Mouse (Mus musculus) spleen, postnatal 36 days (tissue): Measurements from ENCODE around the gene Slc25a21.
A peak's percentile ranks its signal among the peaks of the same experiment; 100 is the strongest.

ENCODE experiments used
- DNase-seq, 2 experiments: peaks; one replicate each; pipeline ENCODE4 v3.0.0; 2022; ENCODE audit warnings: low spot score in 2 of 2, mixed read lengths in 1 of 2

The Slc25a21 gene

DNA sequence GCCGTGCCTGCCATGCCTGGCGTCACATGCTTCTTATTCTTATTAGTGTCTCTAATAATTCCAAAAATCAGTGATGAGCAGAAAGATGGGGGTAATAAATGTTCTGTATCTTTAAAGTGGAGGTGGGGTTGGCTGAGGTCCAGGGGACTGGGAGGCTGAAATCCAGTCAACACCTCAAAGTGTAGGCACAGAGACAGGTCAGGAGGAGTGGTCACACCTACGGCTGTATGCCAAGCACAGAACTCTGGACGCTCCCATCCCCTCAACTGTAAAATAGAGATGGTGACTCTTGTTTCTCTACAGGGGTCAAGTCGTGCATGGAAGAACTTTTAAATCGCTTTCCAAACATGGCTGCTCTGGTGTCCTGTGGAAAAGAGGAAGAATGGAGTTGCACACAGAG lies 429.8 kb downstream of the Slc25a21 start:
- DNase-seq, result no peak

DNA sequence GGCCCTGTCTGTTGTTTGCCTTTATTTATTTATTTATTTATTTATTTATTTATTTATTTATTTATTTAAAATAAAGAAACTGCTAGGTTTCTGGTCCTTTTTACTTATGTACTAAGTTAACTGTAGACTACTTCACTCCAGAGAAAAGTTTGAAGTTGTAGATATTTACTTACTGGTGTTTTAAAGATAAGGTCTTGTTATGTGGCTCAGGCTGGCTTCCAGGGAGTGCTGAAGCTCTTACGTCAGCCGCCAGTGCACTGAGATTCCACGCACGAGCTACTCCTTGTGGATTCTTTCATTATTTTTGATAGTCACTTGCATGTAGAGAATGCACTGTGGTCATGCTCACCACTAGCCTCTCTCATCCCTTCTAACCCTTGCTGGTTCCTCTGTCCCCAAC lies 460.2 kb downstream of the Slc25a21 start:
- no peak for DNase-seq

DNA sequence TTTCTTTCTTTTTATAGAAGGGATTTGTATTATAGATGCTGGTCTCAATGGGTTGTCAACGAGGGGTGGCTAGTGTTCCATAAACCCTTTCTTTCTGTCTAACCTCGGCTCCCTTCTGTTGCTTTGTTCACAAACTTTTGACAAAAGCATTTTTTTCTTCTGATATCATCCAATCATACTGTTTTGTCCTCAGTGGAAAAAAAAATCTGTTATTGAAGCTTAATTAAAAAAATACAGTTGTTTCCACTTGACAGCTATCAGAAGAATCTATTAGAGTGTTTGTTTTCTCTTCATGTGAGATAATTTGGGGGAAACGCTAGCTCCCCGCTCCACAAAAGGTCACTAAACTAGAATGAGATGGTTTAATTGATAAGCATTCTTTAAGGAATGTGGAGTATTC lies 469.6 kb downstream of the Slc25a21 start:
- DNase-seq, result no peak

DNA sequence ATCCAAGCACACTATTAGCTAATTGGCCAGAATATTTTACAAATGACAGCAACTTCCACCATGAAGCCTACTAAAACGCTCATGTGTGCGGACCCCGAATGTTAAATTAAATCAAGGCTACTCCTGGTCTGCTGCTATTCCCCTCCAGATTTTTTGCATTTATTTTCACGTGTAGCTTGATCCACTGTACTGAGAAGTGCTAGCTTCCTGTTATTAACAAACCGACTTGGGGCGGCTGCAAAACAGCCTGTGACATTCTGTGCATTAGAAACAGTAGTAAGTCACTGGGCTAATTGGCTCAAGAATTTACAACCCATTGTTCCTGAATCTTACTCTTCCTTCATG lies 478.6 kb downstream of the Slc25a21 start:
- DNase-seq, result no peak

DNA sequence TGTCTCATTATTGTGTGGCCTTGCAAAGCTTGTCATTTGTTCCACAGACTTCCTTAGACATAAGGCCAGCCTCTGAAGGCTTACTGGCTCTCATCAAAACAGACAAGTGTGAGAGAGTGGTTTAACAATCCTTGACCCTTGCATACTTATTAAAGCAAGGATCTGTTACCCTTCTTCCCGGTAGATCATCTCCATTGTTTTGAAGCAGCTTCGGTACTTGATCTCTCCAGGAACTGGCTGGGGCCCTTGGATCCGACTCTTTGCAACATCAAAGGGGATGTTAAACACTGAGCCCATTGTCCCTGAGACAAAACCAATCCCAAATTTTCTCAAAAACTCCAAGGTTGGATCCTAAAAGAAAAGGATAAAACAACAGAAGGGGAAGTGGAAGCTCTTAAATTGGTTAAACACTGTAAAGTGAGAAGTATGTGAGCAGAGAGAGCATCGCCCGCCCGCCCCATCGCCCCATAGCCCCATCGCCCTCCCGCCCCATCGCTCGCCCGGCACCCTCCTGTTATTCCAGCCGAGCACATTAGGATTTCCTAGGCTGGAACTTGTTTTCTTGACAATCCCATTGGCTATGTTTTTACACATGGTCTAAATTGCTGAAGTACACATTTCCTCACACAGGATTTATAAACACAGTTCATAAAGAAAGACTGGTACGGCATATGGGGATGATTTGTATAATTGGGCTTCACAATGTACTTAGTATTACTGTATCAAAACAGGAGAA lies 479.1 kb downstream of the Slc25a21 start:
- no peak for DNase-seq

DNA sequence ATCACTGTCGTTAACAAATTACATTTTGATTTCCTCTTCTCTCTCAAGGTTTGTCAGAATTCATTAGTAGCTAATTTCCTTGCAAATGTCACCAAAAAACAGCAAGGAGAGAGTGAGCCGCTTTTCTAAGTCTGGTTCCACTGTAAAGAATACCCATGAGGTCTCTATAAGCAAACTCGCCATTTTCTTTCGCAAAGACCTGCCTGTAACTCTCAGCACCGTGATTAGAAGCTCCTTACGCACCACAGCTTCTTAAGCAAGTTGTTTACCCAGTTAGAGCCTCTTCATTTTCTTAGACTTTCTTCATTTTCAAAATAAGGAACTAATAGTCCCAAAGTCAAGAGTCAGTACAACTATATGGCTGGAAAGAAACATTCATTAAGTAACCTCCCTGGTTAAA lies 496.3 kb downstream of the Slc25a21 start:
- no peak for DNase-seq

DNA sequence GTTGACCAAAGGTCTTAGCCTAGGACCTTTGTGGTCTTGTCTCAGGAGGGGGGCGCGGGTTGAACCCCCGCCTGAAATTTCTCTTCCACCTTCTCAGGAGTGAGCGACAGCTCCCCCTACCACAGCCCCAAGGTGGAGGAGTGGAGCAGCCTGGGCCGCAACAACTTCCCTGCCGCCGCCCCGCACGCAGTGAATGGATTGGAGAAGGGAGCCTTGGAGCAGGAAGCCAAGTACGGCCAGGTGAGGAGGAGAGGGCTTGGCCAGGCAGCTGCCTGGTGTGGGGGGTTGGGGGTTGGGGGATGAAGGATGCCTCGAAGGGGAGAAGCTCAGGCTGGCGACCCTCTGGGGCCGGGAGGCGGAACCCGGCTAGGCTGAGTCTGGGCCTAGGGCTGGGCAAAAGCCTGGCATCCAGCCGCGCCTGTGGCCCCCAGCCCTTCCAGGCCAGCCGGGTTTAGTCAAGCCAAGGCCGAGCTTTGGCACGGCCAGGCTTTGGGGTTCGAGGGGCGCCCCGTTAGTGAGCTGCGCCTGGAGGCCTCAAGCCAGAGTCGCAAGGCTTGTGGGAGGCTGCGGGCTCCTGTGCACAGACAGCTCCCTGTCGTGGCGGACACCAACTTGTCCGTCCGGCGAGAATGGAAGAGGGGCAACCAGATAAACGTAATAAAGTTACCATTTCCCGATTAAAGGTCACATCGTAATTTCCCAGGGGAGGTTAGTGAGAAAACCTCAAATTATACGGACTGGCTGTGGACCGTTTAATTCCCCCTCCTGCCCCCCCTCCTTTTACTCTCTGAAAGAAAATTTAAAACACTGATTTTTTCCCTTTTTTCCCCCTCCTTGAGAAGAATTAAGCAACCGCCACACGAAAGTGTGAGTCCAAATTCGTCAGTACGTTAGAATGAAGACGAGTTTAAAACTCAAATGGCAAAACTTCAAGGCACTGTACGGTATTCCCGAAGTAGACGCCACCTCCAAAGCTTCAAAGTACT lies 497.1 kb downstream of the Slc25a21 start:
- DNase-seq, result no peak

DNA sequence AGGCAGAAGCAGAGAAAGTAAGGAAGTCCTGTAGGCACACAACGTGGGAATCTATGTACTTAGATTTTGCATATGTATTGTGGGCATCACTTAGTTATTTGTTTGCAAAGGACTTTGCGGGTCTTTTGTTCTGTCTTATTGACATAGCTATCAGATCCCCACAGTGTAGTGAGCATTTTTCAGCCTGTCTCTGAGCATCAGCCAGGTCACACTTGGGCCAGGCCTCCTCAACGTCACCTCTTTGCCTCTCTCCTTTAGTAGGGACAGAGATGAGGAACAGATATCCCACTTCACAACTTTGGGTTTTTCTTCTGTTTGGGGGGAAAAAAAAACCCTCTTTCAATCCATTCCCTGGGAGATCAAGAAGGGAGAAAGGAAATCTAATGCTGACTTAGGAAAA lies 497.9 kb downstream of the Slc25a21 start:
- no peak for DNase-seq

DNA sequence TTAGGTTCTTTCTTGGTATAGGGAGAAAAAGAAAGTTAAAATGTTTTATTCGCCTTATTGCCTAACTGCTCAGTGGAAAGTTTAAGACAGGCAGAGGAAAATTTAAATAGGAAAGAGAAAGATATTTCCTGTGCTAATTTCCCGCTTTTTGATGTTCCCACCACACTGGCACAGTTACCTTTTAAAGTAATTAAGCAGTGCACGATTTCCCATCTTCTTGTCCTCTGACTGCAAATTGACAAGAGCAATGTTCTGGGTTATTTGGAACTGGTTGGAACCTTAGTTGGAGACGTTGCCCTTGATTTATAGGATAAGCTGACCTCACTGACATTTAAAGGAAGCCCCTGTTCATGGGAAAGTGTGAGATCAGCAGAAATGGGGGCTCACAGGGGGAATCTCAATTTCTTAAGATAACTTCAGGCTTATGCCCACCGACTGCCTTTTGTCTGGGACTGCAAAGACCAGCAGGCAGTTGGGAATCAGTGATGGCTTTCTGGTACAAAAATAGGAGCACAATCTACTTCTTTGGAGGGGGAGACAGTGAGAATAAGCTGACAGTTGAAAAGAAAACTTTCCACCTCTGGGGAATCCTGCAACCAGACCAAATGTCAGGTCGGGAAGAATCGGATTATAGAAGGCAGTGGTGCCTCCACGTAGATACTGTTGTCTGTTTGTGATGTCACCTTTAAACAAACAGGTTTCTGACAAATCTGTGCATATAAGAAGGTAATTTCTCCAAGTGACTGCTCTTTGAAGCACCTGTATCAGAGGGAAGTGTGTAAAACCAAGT lies 498.9 kb downstream of the Slc25a21 start:
- no peak for DNase-seq

DNA sequence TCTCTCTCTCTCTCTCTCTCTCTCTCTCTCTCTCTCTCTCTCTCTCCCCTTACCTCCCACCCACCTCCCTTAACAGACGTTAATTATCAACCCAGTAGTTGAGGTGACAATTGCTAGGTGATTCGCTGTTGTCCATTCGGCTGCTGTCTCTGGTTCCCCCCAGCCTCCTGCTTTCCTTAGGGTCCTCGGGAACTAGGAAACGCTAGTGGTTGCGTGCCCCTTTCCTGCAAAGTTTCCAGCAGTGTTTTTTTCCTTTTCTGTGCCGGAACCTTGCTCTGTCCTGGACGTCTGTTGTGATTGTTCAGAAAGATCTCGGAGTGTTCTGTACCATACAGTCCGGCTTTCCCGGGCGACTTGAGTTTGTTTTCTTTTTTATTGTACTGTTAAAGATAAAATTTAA lies 499.5 kb downstream of the Slc25a21 start:
- no peak for DNase-seq

DNA sequence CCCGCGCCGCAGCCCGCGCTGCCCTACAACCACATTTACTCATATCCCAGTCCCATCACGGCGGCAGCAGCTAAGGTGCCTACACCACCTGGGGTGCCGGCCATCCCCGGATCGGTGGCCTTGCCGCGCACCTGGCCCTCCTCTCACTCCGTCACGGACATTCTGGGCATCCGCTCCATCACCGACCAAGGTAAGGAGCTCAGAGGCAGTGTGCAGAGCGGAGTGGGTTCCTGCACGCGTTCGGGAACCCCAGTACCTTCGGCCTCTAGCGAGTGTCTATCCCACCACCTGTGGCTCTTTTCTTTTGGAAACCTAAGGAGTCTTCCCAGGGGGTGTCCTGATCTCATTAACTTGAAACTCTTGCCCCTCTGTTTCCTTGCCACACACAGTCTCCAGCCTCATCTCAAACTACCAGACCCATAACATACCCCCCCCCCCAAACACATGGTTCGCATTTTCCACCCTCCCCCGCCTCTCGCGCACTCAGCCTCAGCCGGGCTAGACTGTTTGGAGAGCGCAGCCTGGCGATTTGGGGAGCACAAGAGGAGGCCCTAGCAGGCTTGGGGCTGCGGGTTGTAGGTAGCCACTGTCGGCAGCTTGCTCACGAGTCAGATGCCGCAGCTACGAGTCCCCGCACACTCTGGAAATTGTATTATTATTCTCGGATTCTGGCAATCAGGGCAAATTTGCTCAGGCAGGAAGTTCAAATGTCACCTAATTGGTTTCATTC lies 500.1 kb downstream of the Slc25a21 start:
- no peak for DNase-seq

DNA sequence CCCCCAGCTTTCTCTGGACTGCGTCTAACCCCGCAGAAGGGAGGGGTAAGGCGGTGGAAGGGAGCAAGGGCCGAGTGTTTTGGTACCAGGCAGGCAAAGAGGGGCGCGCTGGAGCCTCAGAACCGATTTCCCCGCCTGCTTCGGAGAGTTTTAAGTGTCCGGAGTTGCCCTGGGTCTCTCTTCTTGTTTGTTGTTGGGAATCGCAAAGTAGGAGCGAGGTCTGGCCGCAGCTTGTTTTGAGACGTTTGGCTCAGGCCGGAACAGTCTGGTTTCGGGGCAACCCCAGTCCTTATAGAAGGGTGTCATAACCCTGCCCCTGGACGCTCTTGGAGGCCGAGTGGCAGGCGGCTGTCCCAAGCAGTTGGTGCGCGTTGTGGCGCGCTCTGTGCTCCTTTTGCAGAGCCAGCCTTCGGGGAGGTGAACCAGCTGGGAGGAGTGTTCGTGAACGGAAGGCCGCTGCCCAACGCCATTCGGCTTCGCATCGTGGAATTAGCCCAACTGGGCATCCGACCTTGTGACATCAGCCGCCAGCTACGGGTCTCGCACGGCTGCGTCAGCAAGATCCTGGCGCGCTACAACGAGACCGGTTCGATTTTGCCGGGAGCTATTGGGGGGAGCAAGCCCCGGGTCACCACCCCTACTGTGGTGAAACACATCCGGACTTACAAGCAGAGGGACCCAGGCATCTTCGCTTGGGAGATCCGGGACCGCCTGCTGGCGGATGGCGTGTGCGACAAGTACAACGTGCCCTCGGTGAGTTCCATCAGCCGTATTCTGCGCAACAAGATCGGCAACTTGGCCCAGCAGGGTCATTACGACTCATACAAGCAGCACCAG lies 500.9 kb downstream of the Slc25a21 start:
- DNase-seq, result no peak

DNA sequence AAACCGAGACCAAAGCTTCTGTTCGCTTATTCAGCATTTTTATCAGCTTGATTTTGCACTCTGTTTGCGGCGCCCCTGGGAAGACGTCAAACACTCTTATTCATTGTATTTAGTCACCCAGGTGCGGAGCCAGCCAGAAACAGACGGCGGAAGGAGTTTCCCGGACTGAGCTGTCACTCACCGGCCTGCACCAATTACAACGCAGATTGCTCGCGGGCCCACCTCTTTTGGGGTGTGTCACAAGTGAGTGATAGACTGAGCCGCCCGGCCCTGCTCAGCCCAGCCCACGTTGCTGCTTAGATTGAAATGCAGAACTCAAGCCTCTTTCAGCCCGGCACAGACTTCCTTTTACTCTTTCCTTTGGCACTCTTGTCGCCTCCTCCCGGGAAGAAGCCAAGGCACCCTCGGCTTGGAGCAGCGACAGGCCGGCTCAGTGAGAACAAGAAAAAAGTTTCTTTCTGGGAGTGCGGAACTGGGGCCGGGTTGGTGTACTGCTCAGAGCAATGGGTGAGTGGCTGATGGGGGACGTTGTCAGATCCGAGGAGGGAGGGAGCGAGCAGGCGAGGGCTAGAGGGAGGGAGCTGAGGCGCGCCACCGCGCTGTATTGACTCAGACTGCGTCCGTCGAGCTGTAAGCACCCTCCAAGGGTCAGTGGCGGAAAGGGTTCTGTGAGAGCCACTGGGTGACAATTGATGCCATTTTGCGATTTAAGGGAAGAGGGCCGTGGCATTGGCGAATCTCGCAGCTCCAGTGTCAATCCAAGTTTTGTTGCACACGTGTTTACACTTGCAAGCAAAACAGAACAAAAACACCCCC lies 501.7 kb downstream of the Slc25a21 start:
- peak; percentile 7 for DNase-seq

DNA sequence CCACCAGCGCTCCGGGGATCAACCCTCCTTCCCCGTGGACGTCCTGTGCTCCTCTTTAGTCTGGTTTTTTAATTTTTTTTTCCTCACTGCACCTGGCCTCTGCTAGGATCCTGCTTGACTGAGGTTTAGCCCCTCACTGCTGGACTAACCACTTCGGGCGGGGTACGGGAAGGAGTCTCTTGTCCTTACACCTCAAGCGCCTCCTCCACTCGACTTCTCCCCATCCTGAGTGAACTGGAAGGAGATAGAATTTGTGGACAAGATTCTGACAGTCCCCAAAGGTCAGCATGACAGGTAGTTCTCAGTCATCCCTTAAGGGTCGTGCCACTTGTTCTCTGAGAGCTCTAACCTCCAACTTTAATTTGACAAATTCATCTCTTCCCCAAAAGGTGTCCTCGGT lies 502.3 kb downstream of the Slc25a21 start:
- DNase-seq, result no peak

DNA sequence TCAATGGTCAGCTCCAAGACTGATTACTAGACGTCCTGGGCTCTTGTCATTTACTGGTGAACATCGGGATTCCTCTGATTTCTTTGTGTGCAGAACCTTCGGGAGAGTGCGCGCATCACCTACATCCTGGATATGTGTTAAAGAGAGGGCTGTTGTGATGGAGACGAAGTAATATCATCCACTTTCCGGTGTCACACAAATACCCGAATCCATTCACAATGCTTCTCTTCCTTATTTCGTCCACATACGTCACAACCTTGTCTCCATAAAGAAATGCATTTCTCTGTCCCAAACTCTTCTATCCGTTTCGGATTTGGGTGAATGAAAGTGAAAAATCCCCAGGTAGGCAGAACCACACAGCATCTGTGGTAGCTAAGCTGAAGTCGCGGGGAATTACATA lies 502.9 kb downstream of the Slc25a21 start:
- DNase-seq, result no peak

DNA sequence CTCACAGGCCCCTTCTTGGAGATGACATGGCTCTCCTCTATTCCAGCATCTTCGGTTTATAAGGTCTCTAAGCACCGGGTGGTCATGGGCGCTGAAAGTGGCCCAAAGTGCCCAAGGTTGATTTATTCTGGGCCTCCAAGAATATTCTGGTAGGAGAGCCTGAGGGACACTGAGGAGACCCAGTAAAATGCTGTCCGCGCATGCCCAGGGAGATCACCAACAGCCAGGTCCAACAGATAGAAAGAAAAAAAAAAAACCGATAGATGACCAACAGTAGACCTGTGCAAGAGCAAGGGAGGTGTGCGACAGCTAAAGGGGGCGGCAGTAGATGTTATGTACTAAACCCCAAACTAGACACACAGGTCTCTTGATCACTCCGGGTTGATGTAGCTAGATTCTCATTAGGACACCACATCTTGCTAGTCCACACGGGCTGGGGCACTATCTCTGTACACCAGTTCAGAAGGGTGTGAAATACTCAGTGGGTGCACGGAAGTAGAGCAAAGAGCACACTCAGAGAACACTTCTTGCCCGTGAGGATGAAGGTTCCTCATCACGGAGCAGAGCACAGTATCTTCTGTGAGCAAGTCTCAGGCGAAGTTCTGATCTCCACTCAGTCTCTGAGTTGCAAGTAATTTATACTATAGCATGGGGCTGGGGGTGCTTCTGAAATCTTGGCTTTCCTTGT lies 503.7 kb downstream of the Slc25a21 start:
- DNase-seq, result no peak

DNA sequence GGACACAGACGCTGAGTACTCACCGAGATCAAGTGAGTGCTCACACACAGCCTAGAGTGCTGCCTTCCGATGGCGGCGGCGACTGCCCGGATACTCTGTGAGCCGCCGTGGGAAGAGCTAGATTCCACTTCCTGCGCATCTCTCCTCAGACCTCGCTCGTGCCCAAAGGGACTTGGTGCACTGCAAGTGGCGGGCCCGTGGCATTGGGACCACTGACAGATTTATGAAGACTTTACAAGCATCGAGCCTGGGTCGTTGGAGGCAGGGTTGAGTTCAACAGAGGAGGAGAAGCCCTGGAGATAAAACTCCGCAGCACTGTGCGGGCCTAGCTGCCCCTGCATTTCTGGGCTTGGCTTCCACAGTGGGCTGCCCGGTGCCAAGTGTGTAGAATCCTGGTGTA lies 504.7 kb downstream of the Slc25a21 start:
- DNase-seq, result no peak

DNA sequence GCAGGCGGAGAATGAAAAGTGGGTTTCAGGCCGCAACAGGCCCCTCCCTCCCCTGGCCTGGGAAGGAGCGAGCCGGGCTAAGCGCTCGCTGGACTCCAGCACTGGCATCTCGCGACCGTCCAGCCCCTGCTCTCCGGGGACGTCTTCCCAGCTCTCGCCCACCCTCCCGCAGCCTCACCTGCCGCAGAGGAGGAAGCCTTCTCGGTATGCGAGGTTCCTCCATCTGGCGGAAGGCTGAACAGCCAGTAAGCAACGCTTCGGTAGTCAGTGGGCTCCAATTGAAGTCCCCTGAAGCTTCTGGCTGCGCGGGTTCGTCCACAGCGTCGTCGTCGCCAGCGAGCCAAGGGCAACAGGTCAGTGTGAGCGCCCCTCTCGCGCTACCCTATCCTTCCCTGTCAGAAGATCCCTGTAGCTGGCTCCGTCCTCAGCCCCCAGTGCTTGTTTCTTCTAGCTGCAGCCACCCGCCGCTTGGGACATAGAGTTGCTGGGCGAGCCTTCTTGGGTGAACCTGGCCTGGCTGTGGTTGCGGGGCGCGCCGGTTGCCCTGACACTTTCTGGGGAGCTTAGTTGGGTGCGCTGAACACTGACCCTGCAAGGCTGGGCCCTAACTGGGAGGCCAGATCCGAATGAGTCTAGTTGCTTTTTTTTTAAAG lies 505.7 kb downstream of the Slc25a21 start, which contains the start of gene Pax9:
TSS of gene Pax9 (plus strand) at position 341 of the 653 bp plus-strand sequence.
- no peak for DNase-seq

DNA sequence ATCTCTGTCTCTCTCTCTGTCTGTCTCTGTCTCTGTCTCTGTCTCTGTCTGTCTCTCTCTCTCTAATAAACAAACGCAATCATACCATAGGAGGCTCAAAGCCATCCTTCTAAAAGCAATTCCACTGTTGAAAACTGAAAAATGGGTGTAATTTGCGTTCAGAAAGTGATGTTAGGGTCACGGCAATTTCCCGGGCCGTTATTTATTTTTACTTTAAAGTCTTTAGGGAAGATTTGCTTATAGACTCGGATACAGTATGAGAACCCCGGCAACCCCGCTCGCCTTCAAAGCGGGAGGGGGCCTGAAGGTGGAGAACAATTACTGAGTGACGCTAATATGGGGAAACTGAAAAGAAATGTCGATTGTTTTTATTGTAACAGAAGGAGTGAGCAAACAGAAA lies 506.3 kb downstream of the Slc25a21 start:
- DNase-seq, result no peak
